Mouse (Mus musculus): ENCODE measurements around the gene Olfr771. TPM values are rescaled to one million over a fixed set of nuclear protein-coding genes. Genes with fewer than 3 reads are reported as not detected.
"Not testable (repeated sequence)": the region's sequence is repeated elsewhere in the genome, so short reads cannot be mapped to it uniquely, and the experiment has no call there.

Gene Olfr771
- total RNA-seq (2021): not detected

GRCm38 (mm10) chr10:129164651-129165050 lies at the start of gene Olfr771:
Olfr771 (minus strand) TSS chr10:129164751.
- intact Hi-C loops (cut with DNase I): no loop called here
- no peak for DNase-seq (ENCODE audit: low spot score in 2 of 2)

GRCm38 (mm10) chr10:129187319-129187718 lies 22.8 kb upstream of the Olfr771 start, which contains the start of gene Olfr773:
Olfr773 (minus strand) TSS chr10:129187419.
- DNase-seq (ENCODE audit: low spot score in 2 of 2); intact Hi-C loops (cut with DNase I): not testable (repeated sequence)

GRCm38 (mm10) chr10:129177821-129178220 lies 13.3 kb upstream of the Olfr771 start, which contains the start of gene Olfr772:
Olfr772 (minus strand) TSS chr10:129177921.
- intact Hi-C loops (cut with DNase I); DNase-seq (ENCODE audit: low spot score in 2 of 2): not testable (repeated sequence)

- intact Hi-C loops (cut with DNase I): no loop called here
- no peak for DNase-seq (ENCODE audit: low spot score in 2 of 2)
These were observed 25.7 kb downstream of the Olfr771 start, which contains the start of gene Olfr770 for GRCm38 (mm10) chr10:129138898-129139297. Olfr770 (minus strand) TSS chr10:129138998.

- intact Hi-C loops (cut with DNase I): no loop called here
These were observed 46.8 kb downstream of the Olfr771 start, which contains the start of gene Olfr769 for GRCm38 (mm10) chr10:129117761-129118160. Olfr769 (minus strand) TSS chr10:129117861.

GRCm38 (mm10) chr10:129115146-129115545 lies 49.4 kb downstream of the Olfr771 start:
- intact Hi-C loops (cut with DNase I): no loop called here
- no peak for DNase-seq (ENCODE audit: low spot score in 2 of 2)

More at GRCm38 (mm10) chr10:129117761-129118160, 46.8 kb downstream of the Olfr771 start, which contains the start of gene Olfr769:
- DNase-seq (ENCODE audit: low spot score in 2 of 2): no peak

Other genes starting within 250 kb of the Olfr771 start
- 1 to 10 TPM; 6.0 to 8.2 TPM for gene Rdh5, start 241.9 kb downstream of the Olfr771 start, total RNA-seq (2021)
- 10 to 100 TPM; 81.4 to 86.2 TPM for gene Bloc1s1, start 240.7 kb downstream of the Olfr771 start, total RNA-seq (2021)
- 10 to 100 TPM; 12.4 to 15.5 TPM for gene Itga7, start 230.9 kb downstream of the Olfr771 start, total RNA-seq (2021)
- gene Mettl7b, start 203.8 kb downstream of the Olfr771 start, total RNA-seq (2021): not detected
- not detected for gene Olfr9, start 175.3 kb downstream of the Olfr771 start, total RNA-seq (2021)
- not detected for gene Olfr763, start 154.0 kb downstream of the Olfr771 start, total RNA-seq (2021)
- gene Olfr764-ps1, start 124.9 kb downstream of the Olfr771 start, total RNA-seq (2021): not detected
- not detected for gene Olfr765, start 114.8 kb downstream of the Olfr771 start, total RNA-seq (2021)
- not detected for gene Olfr766-ps1, start 95.8 kb downstream of the Olfr771 start, total RNA-seq (2021)
- not detected for gene Olfr767, start 81.8 kb downstream of the Olfr771 start, total RNA-seq (2021)
- not detected for gene Olfr768, start 65.4 kb downstream of the Olfr771 start, total RNA-seq (2021)
- gene Olfr769, start 46.9 kb downstream of the Olfr771 start, total RNA-seq (2021): not detected
- gene Olfr770, start 25.8 kb downstream of the Olfr771 start, total RNA-seq (2021): not detected
- not detected for gene Olfr772, start 13.2 kb upstream of the Olfr771 start, total RNA-seq (2021)
- not detected for gene Olfr773, start 22.7 kb upstream of the Olfr771 start, total RNA-seq (2021)
- gene Olfr774, start 71.5 kb upstream of the Olfr771 start, total RNA-seq (2021): not detected
- not detected for gene Olfr775, start 83.7 kb upstream of the Olfr771 start, total RNA-seq (2021)
- gene Olfr776, start 94.4 kb upstream of the Olfr771 start, total RNA-seq (2021): not detected
- gene Olfr777, start 106.7 kb upstream of the Olfr771 start, total RNA-seq (2021): not detected
- gene Olfr780, start 153.4 kb upstream of the Olfr771 start, total RNA-seq (2021): not detected
- not detected for gene Olfr781, start 164.1 kb upstream of the Olfr771 start, total RNA-seq (2021)
- not detected for gene Olfr782, start 184.1 kb upstream of the Olfr771 start, total RNA-seq (2021)
- under 1 TPM in 1 of 2 experiments, not detected in 1; 0.23 TPM for gene Olfr784, start 219.3 kb upstream of the Olfr771 start, total RNA-seq (2021)
- gene Olfr785, start 240.7 kb upstream of the Olfr771 start, total RNA-seq (2021): not detected

All from left cerebral cortex, postnatal 25 days (tissue).